Mouse (Mus musculus) thymus, adult 2 months (tissue): ENCODE measurements around the gene Cln6.

Experiments used
- CTCF ChIP-seq: fragments of 200-500 bp; IDR thresholded peaks from 2 replicates; pipeline ENCODE4 v1.5.1; 2012; ENCODE audit warnings: mild to moderate bottlenecking, control low read depth, low read length, moderate library complexity, borderline replicate concordance; ENCODE audit not compliant: control insufficient read depth, poor library complexity, insufficient read depth; ENCODE audit errors: extremely low read depth
- POLR2A ChIP-seq: fragments of 200-500 bp; IDR thresholded peaks from 2 replicates; pipeline ENCODE4 v1.6.1; 2012; ENCODE audit warnings: mild to moderate bottlenecking, low read length, control low read depth, moderate library complexity; ENCODE audit not compliant: control insufficient read depth, poor library complexity, insufficient read depth; ENCODE audit errors: extremely low read depth

DNA sequence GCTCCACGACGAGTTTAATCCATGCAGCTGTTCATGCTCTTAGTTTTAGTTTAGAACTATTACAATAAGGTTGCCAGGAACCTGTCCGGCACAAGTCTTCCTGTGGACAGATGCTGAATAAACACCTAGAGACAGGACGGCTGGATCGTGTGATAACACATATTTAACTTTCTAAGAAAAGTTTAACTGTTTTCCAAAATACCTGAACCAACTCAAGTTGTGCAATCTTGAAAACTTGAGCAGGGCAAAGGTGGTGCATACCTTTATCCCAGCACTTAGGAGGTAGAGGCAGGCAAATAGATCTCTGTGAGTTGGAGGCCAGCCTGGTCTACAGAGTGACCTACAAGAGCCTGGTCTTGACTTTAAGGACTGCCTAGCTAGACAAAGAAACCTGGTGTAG is 3.7 kb upstream of the Cln6 start:
- TF ChIP-seq POLR2A (no peak), CTCF (no peak)
